Mouse (Mus musculus) large intestine, adult 2 months (tissue): Measurements from ENCODE around the gene Hinfp. TPM values are rescaled to one million over a fixed set of nuclear protein-coding genes. Genes with fewer than 3 reads are reported as not detected.
A peak's percentile ranks its signal among the peaks of the same experiment; 100 is the strongest.

Experiments
- DNase-seq: peaks from one replicate; pipeline ENCODE4 v3.0.0-alpha.2; 2012; ENCODE audit warnings: low read depth, low spot score
- WGBS: fragments of 180-500 bp; shearing (Covaris S2); methylation state at CpG from one replicate; pipeline ENCODE4 v1.1.7; 2018; 5-methylcytosine and 5-hydroxymethylcytosine counted together
- polyA plus RNA-seq: library from polyadenylated mRNA; depleted of rRNA; stranded (reverse); fragments of >200 nt; gene quantifications from 2 replicates; pipeline ENCODE4 v1.2.3, GENCODE M21; 2012; rRNA removed

Hinfp gene
- polyA plus RNA-seq, 1 experiment, result 18.4 TPM

GRCm38 (mm10) chr9:44268027-44268360, 37.5 kb downstream of the Hinfp start:
- DNase-seq, result peak; percentile 65
- 3% methylated on average over 28 of the region's 28 CpGs for WGBS

DNA sequence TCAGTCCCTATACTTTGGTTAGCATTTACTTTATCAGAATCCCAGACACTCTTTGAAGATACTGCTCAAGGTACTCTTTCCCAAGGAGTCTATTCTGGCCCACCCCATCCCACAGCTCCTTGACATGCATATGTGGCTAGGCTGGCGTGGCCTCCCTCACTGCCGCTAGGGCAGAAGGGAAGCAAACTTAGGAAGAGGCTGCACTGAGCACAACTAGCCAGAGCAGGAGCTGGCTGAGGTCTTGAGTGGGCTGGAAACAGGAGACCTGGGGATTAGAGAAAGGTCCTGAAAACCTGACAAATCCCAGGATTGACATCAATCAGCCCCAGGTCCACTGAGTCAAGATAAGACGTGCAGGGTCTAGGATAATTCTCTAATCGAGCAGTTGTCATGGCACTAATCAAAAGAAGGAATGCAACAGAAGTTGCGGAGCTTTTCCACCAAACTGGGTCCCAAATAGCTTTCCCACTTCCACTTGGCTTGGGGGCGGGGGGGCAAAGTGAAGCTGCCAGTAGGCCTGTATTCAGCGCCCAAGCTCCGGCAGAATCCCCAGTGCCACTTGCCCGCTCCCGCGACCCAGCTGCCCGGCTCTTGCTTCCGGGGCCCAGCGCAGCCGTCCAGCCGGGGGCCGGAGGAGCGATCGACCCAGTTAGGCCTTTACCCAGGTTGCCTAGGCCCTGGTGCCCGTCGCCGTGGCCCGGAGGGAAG, 38.0 kb downstream of the Hinfp start:
- WGBS, result 5% methylated on average over 23 of the region's 23 CpGs
- DNase-seq, result no peak

DNA sequence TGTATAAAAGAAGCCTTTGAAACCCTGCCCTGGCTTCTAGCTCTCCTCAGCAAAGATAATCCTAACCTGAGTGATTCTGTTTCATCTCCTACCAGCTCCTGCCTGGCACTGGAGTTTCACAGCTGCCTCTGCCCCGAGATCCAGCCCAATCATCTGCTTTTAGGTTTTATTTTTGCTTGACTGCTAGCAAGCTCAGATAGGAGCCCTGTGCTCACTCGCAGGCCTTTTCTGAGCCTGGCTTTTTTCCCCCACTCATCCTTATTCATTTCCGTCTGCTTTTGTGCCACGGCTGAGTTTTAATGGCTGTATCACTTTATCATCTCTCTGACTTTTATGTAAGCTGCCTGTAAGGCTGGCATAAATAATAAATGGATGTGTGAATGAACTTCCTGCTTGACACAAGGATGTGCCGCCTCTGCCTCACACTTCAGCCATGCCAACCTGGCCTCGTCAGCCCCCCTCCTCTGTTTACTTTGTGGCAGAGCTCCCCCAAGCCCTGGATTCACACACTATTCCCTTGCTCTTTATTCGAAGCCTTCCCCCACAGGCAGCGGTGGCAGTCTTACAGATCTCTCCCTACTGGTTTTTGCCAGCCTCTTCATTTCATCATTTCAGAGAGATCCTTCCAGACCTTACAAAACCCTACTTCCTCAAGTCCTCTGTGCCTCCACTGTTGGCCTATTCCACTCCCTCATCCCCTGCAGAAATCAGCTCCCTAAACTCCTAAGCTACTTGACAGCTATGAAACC, 38.8 kb downstream of the Hinfp start:
- WGBS, result 53% methylated on average over 8 of the region's 8 CpGs
- no peak for DNase-seq

DNA sequence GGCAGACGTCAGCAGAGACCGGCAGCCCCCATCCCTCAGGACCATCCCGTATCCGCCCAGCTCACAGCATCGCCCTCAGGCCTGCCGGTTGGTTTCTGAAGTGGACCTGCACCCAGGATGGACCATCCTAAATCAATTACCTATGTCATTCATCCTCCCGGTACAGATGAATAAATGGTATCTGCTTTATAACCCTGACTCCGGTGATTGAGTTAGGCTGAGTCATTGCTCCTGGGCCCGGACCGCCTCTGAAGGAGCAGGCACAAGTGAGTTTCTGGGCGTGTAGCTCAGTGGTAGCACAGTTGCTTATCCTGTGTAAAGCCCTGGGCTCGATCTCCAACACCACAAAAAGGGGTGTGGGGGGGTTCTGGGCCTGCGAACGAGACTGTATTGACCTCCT, 44.1 kb downstream of the Hinfp start:
- DNase-seq, result no peak
- 70% methylated on average over 14 of the region's 14 CpGs for WGBS

- WGBS, result 84% methylated on average over 10 of the region's 10 CpGs
- DNase-seq, result no peak
Observed at GRCm38 (mm10) chr9:44259014-44259413, 46.5 kb downstream of the Hinfp start.

GRCm38 (mm10) chr9:44256213-44256612, 49.3 kb downstream of the Hinfp start:
- no peak for DNase-seq
- 74% methylated on average over 8 of the region's 8 CpGs for WGBS

DNA sequence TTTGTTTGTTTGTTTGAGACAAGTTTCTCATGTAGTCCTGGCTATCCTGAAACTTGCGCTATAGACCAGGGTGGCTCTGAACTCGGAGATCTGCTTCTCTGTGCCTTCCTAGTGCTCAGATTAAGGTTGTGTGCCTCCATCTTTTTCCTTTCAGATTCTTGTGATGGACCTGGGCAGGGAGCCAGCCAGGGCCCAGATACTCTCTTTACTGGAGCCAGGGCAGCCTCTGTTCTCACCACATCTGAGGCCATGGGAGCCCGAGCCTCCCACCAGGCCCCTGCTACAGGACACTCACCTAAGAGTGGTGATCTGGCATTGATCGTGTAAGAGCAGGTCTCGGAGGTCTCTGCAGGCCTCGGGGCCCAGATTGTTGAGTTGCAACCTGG, 50.3 kb downstream of the Hinfp start:
- 90% methylated on average over 6 of the region's 6 CpGs for WGBS
- DNase-seq, result no peak

DNA sequence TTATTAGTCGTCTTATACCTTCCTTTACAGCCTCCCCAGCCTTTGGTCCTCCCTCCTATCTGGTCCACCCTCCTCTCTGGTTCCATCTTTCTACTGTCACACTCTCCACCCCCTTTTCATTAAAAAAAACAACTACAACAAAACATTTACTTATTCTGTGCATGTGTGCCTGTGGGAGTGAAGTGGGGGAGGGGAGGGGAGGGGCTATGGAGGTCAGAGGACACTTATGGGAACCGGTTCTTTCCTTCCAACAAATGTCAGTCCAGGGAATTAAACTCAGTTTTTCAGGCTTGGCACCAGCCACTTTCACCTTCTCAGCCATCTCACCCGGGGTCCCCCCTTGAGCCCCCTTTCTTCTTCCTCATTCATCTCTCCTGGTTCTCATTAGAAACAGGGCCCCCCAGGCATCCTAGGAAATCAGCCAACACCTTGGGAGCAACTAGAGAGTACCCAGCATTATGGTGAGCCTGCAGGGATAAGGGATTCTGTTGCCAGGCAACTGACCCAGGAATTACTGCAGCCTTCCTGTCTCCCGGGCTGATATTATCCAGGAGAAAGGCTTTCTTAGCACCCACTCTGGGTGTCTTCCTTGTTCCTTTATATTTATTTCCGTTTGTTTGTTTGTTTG, 50.8 kb downstream of the Hinfp start:
- no peak for DNase-seq
- WGBS, result 57% methylated on average over 5 of the region's 5 CpGs

DNA sequence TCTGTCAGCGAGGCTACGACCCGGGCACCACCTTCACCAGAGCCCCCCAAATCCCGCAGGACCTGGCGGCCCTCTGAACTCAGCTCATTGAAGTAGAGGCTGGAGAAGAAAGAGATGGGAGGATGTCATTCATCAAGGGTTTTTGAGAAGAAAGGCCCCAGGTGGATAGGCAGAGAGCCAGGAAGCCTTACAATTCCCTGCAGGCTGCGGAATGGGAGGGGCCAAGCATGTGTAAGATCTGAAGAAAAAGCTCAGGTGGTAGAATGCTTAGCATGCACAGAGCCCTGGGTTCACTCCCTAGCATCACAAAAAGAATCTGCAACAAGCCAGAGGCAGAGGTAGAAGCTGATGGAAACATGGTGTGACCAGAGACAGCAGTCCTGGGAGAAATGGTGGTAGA, 52.0 kb downstream of the Hinfp start:
- WGBS, result 88% methylated on average over 6 of the region's 6 CpGs
- no peak for DNase-seq

- no peak for DNase-seq
Observed at GRCm38 (mm10) chr9:44251314-44251713, 54.2 kb downstream of the Hinfp start, which contains the start of gene Pdzd3. Gene Pdzd3, minus strand, starts transcription at chr9:44251471.

DNA sequence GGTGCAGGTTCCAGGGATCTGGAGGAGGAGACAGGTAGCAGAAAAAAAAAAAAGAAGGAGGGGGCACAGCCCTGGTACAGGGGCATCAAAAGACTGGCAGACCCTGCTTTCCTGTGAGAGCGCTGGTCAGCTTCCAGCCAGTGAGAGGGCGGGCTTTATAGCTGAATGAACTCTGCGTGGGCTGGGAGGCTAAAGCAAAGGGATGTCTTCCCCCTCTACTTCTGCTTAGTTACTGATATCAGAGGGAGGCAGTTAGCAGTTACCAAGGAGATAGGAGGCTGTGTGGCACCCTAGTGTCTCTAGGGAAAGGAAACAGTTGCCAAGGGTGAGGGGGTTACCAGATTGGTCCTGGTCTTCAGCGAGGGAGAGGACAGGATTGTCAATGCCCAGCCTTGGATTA, 55.0 kb downstream of the Hinfp start:
- 65% methylated on average over 4 of the region's 4 CpGs for WGBS
- no peak for DNase-seq

More at GRCm38 (mm10) chr9:44251314-44251713, 54.2 kb downstream of the Hinfp start, which contains the start of gene Pdzd3:
- 46% methylated on average over 10 of the region's 10 CpGs for WGBS

- DNase-seq, result no peak
- 56% methylated on average over 26 of the region's 26 CpGs for WGBS
Observed at GRCm38 (mm10) chr9:44249181-44250146, 56.0 kb downstream of the Hinfp start.

- DNase-seq, result no peak
- 52% methylated on average over 6 of the region's 6 CpGs for WGBS
Observed at GRCm38 (mm10) chr9:44247907-44248306, 57.6 kb downstream of the Hinfp start.

- 66% methylated on average over 2 of the region's 2 CpGs for WGBS
Observed at GRCm38 (mm10) chr9:44243621-44244020, 61.9 kb downstream of the Hinfp start.

More at GRCm38 (mm10) chr9:44243621-44244020, 61.9 kb downstream of the Hinfp start:
- DNase-seq, result no peak

Other genes starting within 250 kb of the Hinfp start
- gene Usp2, start 238.7 kb downstream of the Hinfp start, polyA plus RNA-seq, result 16.4 and 23.6 TPM in 2 replicates
- gene Mfrp, start 203.9 kb downstream of the Hinfp start, polyA plus RNA-seq, result 0.03 TPM in 1 of 2 replicates, not detected in the other
- 5.6 and 6.0 TPM in 2 replicates for gene C1qtnf5, start 198.4 kb downstream of the Hinfp start, polyA plus RNA-seq
- not detected in 2 replicates for gene Gm49380, start 192.2 kb downstream of the Hinfp start, polyA plus RNA-seq
- 26.0 and 26.8 TPM in 2 replicates for gene Rnf26, start 192.2 kb downstream of the Hinfp start, polyA plus RNA-seq
- 32.1 and 37.5 TPM in 2 replicates for gene Mcam, start 171.2 kb downstream of the Hinfp start, polyA plus RNA-seq
- gene Cbl, start 71.6 kb downstream of the Hinfp start, polyA plus RNA-seq, result 6.8 and 12.1 TPM in 2 replicates
- not detected in 2 replicates for gene Ccdc153, start 65.0 kb downstream of the Hinfp start, polyA plus RNA-seq
- 30.2 and 32.2 TPM in 2 replicates for gene Pdzd3, start 54.2 kb downstream of the Hinfp start, polyA plus RNA-seq
- 10.7 and 14.5 TPM in 2 replicates for gene Nlrx1, start 37.1 kb downstream of the Hinfp start, polyA plus RNA-seq
- gene Abcg4, start 17.1 kb downstream of the Hinfp start, polyA plus RNA-seq, result 2.1 and 2.7 TPM in 2 replicates
- 114 and 159 TPM in 2 replicates for gene C2cd2l, start 14.6 kb upstream of the Hinfp start, polyA plus RNA-seq
- 71.4 and 79.3 TPM in 2 replicates for gene Dpagt1, start 20.3 kb upstream of the Hinfp start, polyA plus RNA-seq
- gene H2afx, start 29.0 kb upstream of the Hinfp start, polyA plus RNA-seq, result 149 and 167 TPM in 2 replicates
- 51.9 and 52.9 TPM in 2 replicates for gene Hmbs, start 38.6 kb upstream of the Hinfp start, polyA plus RNA-seq
- gene Vps11, start 56.0 kb upstream of the Hinfp start, polyA plus RNA-seq, result 22.8 and 25.8 TPM in 2 replicates
- 82.2 and 92.0 TPM in 2 replicates for gene Hyou1, start 73.8 kb upstream of the Hinfp start, polyA plus RNA-seq
- gene Slc37a4, start 91.2 kb upstream of the Hinfp start, polyA plus RNA-seq, result 48.9 and 60.6 TPM in 2 replicates
- 281 and 376 TPM in 2 replicates for gene Rps25, start 101.5 kb upstream of the Hinfp start, polyA plus RNA-seq
- gene Trappc4, start 101.9 kb upstream of the Hinfp start, polyA plus RNA-seq, result 61.2 and 67.8 TPM in 2 replicates
- gene Ccdc84, start 112.9 kb upstream of the Hinfp start, polyA plus RNA-seq, result 18.0 and 30.4 TPM in 2 replicates
- not detected in 2 replicates for gene Foxr1, start 135.5 kb upstream of the Hinfp start, polyA plus RNA-seq
- gene Upk2, start 149.3 kb upstream of the Hinfp start, polyA plus RNA-seq, result not detected in 2 replicates
- 10.0 and 13.4 TPM in 2 replicates for gene Bcl9l, start 177.2 kb upstream of the Hinfp start, polyA plus RNA-seq